Mouse (Mus musculus): ENCODE results near the gene Tcf25.

The Tcf25 gene

DNA sequence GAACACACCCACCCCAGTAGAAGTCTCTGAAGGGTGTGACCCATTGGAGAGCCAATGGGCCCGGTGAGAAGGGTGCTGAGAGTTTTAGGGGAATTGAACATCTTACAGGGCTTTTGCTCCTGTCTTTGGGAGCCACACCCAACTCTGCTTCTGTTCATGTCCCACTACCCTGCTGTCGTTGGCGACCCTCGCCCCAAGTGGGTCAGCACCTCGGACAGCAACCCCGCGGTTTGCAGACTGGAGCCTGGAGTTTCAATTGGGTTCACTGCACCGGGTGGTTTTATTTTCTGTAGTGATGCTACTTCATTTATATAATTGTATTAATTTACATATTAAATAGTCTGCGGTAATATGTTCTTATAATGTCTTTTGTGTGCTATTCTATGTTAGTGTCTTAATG lies 40.7 kb downstream of the Tcf25 start:
- TF ChIP-seq GATA4 (IDR thresholded peaks at IDR 0.05; ENCODE audit: insufficient replicate concordance, low read length), result no peak

DNA sequence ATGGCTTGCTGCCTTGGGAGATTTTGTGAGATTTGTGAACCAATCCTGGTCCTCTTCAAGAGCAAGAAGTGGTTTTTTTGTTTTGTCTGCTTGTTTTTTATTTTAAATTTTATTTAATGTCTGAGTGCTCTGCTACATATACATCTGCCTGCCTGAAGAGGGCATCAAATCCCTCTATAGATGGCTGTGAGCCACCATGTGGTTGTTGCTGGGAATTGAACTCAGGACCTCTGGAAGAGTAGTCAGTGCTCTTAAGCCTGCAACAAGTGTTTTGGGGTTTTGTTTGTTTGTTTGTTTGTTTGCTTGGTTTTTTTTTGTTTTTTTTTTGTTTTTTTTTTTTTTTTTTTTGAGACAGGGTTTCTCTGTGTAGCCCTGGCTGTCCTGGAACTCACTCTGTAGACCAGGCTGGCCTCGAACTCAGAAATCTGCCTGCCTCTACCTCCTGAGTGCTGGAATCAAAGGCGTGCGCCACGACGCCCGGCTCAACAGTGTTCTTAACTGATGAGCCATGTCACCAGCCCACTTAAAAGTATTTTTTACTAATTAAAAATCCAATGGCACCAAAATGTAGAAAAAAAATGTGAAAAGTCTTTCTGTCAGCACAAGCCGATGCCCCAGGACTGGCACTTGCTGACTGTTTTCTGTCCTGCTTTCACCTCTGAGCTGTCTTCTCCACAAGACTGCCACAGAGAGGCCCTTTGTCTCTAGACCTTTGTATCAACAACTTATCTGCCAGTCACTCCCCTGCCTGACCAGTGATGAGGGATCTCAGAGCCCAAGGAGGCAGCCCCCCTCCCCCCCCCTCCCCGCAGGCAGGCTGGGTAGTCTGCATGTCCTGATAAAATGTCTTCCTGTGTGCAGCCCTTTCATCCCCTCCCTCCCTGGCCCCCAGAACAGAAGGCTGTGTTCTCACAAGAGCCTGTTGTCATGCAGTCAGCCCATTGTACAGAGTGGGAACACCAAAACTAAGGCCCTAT lies 42.7 kb downstream of the Tcf25 start:
- TF ChIP-seq GATA4 (IDR thresholded peaks at IDR 0.05; ENCODE audit: insufficient replicate concordance, low read length), result no peak

DNA sequence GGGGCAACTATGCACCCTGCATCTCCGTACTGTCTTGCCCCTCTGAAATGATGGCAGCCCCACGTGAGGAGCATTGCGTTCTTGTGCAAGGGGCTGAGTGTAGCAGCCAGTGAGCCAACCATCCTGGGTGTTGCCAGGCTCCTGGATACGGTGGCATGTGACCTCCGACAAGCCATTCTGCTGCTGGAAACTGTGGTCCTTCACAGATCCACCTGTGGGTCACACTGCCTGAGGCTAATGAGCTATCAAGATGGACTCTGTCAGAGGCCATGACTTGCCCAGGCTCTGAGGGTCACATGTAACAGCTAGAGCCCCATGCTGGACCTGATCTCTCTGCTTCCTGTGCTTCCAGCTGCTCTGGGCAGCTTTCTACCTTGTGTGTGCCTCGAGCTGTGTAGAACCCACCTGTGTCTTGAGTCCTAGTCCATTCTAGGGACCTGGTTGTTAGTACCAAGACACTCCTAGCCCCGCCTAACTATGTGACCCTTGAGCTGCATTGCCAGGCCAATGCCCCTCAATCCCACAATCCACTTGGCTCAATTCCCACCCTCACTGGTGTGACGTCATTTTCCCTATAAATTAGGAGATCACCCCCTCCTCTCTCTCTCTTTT lies 43.5 kb downstream of the Tcf25 start:
- no peak for TF ChIP-seq GATA4 (IDR thresholded peaks at IDR 0.05; ENCODE audit: insufficient replicate concordance, low read length)

DNA sequence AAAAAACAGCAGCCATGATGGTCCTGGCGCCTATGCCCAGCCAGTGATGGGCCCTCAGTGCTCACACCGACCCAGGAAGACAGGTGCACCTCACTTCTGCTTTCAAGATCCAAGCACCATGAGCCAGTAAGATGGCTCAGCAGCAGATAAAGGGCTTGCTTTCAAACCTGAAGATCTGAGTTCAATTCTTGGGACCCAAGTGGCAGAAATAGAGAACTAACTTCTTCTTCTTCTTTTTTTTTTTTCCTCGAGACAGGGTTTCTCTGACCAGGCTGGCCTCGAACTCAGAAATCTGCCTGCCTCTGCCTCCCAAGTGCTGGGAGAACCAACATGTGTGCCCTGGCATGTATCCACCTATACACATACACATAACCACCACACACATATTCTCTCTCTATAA lies 46.2 kb downstream of the Tcf25 start:
- TF ChIP-seq GATA4 (IDR thresholded peaks at IDR 0.05; ENCODE audit: insufficient replicate concordance, low read length), result no peak

DNA sequence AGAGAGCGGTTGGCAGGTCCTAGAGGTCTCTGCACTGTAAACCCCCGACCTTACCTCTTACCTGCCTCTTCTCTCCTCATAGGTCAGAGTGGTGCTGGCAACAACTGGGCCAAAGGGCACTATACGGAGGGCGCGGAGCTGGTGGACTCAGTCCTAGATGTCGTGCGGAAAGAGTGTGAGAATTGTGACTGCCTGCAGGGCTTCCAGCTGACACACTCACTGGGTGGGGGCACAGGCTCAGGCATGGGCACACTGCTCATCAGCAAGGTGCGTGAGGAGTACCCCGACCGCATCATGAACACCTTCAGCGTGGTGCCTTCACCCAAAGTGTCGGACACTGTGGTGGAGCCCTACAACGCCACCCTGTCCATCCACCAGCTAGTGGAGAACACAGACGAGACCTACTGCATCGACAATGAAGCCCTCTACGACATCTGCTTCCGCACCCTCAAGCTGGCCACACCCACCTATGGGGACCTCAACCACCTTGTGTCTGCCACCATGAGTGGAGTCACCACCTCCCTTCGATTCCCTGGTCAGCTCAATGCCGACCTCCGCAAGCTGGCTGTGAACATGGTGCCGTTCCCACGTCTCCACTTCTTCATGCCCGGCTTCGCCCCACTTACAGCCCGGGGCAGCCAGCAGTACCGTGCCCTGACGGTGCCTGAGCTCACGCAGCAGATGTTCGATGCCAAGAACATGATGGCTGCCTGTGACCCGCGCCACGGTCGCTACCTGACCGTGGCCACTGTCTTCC lies 47.1 kb downstream of the Tcf25 start:
- no peak for TF ChIP-seq GATA4 (IDR thresholded peaks at IDR 0.05; ENCODE audit: insufficient replicate concordance, low read length)

DNA sequence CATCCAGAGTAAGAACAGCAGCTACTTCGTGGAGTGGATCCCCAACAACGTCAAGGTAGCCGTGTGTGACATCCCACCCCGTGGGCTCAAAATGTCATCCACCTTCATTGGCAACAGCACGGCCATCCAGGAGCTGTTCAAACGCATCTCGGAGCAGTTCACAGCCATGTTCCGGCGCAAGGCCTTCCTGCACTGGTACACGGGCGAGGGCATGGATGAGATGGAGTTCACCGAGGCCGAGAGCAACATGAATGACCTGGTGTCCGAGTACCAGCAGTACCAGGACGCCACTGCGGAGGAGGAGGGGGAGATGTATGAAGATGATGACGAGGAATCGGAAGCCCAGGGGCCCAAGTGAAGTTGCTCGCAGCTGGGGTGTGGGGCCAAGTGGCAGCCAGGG lies 47.8 kb downstream of the Tcf25 start:
- no peak for TF ChIP-seq GATA4 (IDR thresholded peaks at IDR 0.05; ENCODE audit: insufficient replicate concordance, low read length)

DNA sequence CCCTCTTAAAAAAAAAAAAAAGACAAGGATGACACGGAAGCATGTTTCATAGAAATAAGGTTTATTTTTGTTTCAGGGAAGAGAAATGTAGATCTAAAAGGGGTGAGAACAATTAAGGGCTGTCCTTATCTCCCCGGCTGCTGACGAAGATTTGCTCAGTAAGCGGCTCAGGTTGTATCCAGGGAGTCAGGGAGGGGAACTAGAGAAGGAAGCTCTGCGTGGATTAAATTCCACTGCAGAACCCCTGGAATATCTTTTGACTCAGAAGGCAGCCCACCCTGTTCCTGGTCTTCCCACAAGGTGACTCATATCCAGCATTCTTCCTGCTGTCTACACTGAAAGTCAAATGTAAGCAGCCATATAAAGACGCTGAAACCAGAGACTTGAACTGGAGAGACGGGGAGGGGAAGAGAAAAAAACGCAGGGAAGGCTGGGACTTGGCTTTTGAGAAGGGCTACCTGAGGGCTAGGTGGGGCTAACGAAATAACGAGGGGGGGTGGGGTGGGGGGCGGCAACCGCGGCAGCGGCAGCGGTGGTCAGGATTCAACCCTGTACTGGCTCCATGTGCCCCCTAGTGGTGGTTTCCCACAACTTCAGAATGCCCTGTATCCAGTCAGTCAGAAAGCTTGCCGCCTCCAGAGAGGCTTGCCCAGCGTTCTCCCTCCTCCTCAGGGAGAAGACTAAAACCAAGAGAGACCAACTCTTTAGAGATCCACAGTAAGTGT lies 48.7 kb downstream of the Tcf25 start:
- TF ChIP-seq GATA4 (IDR thresholded peaks at IDR 0.05; ENCODE audit: insufficient replicate concordance, low read length), result no peak

DNA sequence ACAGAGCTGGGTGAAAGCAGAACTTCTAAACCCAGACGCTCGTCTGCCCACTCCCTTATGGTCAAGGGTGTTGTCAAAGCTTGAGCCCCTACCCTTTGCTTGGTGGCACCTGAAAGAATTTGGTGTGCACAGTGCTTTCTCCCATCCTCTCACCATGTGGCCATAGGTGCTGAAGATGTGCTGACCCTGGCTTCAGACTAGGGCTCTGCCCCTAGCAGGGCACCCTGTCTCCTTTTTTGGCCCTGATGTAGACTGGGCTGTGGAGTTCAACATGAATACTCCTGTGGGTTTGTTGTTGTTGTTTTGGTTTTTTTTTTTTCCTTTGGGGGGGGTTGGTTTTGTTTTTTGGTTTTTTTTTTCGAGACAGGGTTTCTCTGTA lies 49.2 kb downstream of the Tcf25 start:
- TF ChIP-seq GATA4 (IDR thresholded peaks at IDR 0.05; ENCODE audit: insufficient replicate concordance, low read length), result no peak

DNA sequence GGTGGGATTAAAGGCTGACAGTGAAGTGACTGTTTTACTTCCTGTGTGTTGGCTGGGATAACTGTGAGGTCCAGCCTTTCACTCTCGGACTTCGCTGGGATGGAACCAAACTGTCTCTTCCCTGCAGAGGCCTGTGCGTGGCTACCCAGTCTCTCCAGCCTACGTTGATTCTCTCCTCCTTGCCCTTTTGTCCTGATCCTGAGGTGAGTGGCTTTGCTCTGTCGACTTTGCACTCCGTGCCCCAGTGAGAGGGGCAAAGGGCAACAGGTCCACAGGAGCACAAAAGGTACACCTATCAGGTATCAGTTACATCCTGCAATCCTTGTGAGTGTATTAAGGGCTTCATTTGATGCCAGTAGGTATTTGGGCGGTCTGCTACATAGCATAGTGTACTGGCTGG lies 49.9 kb downstream of the Tcf25 start, which contains the start of gene Def8:
Gene Def8, plus strand, starts transcription at position 87 of the 400 bp plus-strand sequence.
- no peak for TF ChIP-seq GATA4 (IDR thresholded peaks at IDR 0.05; ENCODE audit: insufficient replicate concordance, low read length)

DNA sequence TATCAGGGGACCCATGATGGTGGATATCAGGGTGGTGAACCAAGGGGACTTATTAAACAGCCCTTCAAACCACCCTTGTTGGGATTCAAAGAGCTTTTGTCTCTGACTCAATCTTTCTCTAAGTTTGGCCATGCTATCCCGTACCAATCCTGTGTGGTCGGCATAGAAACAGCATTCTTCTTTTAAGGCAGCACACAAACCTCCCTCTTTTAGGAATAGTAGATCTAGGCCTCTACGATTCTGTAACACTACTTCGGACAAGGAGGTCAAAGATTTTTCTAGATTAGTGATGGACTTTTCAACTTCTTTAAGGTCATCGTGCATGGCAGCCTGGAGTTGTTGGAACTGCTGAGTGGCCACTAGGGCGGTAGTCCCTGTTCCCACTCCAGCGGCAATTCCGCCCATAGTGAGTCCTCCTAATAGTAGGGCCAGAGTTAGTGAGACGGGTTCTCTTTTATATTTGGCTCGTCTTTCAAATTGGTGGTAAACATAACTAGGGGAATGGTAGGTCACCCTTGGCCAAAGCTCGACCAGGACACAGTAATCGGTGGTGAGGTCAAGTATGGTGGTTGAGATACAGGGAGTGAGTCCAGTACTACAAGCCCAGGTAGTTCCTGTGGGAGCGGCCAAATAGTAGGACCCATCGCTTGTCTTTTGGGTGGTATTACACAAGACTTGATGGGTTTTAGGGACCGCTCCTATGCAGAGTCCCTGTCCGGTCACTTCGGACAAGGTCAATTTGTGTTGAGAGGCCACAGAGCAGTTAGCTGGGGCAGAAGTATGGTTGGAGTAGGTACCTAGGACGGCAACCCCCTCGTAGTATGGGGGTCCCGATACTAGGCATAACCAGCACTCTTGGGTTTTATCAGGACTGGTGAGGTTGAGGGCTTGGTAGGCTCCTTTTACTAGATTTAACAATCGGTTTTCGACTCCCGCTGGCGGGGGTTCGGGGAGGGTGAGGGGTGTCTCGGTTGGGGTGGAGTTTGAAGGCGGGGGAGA lies 53.3 kb downstream of the Tcf25 start:
- TF ChIP-seq GATA4 (IDR thresholded peaks at IDR 0.05; ENCODE audit: insufficient replicate concordance, low read length), result no peak

DNA sequence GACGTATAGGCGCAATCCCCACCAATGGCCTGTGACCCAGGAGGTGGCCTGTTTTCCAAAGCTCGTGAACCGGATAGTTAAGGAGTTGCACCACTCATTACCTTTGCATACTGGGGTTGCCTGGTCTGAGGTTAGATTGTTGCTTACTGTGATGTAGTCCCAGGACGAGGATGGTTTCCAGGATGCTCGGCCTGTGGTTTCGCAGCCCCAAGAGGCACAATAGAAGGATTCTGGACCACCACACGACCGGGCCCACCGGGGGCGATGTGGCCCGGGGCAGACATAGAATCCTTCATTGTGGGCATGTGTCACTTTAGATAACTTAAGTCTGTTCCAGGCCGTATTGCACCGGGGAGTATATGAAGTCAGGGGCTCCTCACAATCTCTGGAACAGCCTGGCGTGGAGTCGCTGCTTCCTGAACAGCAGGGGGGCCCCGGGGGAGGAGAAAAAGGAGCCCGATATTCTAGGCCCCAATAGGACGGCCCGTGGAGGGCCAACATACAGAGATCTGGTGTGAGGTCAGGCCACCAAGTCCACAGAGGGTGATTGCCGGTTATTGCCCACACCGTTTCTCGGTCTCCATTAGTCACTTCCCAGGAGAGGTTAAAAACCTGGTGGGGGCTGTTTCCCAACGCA lies 54.2 kb downstream of the Tcf25 start:
- TF ChIP-seq GATA4 (IDR thresholded peaks at IDR 0.05; ENCODE audit: insufficient replicate concordance, low read length), result no peak

DNA sequence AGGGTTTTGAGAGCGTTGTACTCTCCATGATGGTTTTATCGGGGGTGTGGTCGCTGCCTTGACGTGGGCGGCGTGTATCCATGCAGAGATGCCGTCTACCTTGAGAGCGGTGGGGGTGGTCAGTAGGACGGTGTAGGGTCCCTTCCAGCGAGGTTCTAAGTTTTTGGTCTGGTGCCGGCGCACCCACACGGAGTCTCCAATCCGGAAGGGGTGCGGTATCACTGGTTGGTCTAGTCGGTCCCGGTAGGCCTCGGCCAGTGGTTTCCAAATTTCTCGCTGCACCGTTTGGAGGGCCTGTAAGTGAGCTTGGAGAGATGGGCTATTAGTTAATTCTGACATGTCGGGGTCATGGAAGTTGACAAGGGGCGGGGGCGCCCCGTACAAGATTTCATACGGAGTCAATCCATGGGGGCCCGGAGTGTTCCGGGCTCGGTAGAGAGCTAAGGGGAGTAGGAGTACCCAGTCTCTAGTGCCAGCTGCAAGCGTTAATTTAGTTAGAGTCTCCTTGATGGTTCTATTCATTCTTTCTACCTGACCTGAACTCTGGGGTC lies 54.9 kb downstream of the Tcf25 start:
- TF ChIP-seq GATA4 (IDR thresholded peaks at IDR 0.05; ENCODE audit: insufficient replicate concordance, low read length), result no peak
